Mouse (Mus musculus) midbrain, embryonic 10.5 days (tissue): ENCODE measurements around the gene Vars2. TPM values are rescaled to one million over a fixed set of nuclear protein-coding genes. Genes with fewer than 3 reads are reported as not detected.

Experiments
- DNase-seq: peaks from one replicate; pipeline ENCODE4 v3.0.0-alpha.2; 2017; ENCODE audit warnings: low spot score
- H3K27ac ChIP-seq: fragments of 300-500 bp; sonication (generic); replicated peaks from 2 replicates; pipeline ENCODE4 v1.5.1; 2016; ENCODE audit warnings: mild to moderate bottlenecking
- H3K27me3 ChIP-seq: fragments of 300-500 bp; sonication (generic); 2 replicates; pipeline ENCODE4 v1.6.1; 2016; ENCODE audit warnings: low read depth, mild to moderate bottlenecking; ENCODE audit not compliant: poor library complexity, severe bottlenecking
- H3K36me3 ChIP-seq: fragments of 300-500 bp; sonication (generic); 2 replicates; pipeline ENCODE4 v1.6.1; 2016; ENCODE audit warnings: mild to moderate bottlenecking, moderate library complexity
- H3K4me1 ChIP-seq: fragments of 300-500 bp; sonication (generic); 2 replicates; pipeline ENCODE4 v1.6.1; 2016
- H3K4me3 ChIP-seq: fragments of 300-500 bp; sonication (generic); 2 replicates; pipeline ENCODE4 v1.5.1; 2016; ENCODE audit warnings: mild to moderate bottlenecking, moderate library complexity
- H3K9me3 ChIP-seq: fragments of 300-500 bp; sonication (generic); replicated peaks from 2 replicates; pipeline ENCODE4 v1.6.1; 2016; ENCODE audit warnings: mild to moderate bottlenecking
- WGBS: fragments of 180-500 bp; shearing (Covaris S2); methylation state at CpG from one replicate; pipeline ENCODE4 v1.1.7; 2016; 5-methylcytosine and 5-hydroxymethylcytosine counted together
- polyA plus RNA-seq: library from polyadenylated mRNA; unstranded; fragments of >200 nt; fragmentation: Nextera tagmentation; extraction: Ambion mirVana; gene quantifications from 2 replicates; pipeline ENCODE4 v1.2.1, GENCODE M21; 2016

The Vars2 gene
- polyA plus RNA-seq, 1 experiment from 2014 or later, result 19.3 TPM

GRCm38 (mm10) chr17:35643609-35644236, 23.7 kb downstream of the Vars2 start, which contains the start of gene Mucl3:
Gene Mucl3 (minus strand): TSS chr17:35643695.
- Histone ChIP-seq H3K27me3 (no peaks in the 10 kb centered on the region), H3K4me3 (no peak within 1 kb of the TSS), H3K36me3 (no peaks in the 10 kb centered on the region), H3K9me3 (no peaks in the 10 kb centered on the region), H3K4me1 (no peaks in the 10 kb centered on the region), H3K27ac (no peak within 1 kb of the TSS)
- DNase-seq, result no peak
- 77% methylated on average over 13 of the region's 13 CpGs for WGBS

DNA sequence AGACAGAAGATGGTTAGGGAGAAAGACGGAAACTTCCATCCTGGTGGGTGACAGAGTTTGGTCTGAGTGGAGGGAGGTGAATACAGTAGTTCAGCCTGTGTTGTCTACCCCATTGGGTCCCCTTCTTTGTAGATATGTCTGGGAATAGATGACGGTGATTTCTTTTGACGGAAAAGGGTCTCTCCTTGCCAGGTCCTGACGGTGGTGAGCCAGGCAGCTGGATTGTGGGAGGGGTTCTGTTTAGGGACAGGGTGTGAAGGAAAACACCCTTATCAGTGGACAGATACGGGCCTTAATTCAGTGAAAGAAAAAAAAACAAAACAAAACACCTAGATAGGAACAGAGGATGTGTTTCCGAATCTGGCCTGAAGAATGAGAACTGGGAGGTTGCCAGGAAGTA, 28.0 kb downstream of the Vars2 start:
- peaks cover 7% of the 10 kb centered on the region; the same call in 1 of the 2 replicates for H3K4me1 ChIP-seq
- H3K36me3 ChIP-seq, result no peaks in the 10 kb centered on the region
- no peak for DNase-seq
- H3K27me3 ChIP-seq, result peaks cover 10% of the 10 kb centered on the region
- H3K4me3 ChIP-seq, result no peak overlapping the region
- H3K9me3 ChIP-seq, result no peaks in the 10 kb centered on the region
- WGBS, result 88% methylated on average over 6 of the region's 6 CpGs
- no peak overlapping the region for H3K27ac ChIP-seq

- 33% methylated on average over 14 of the region's 14 CpGs for WGBS
- peak; percentile 47 for DNase-seq
- peaks cover 13% of the 10 kb centered on the region for H3K4me1 ChIP-seq
- H3K9me3 ChIP-seq, result no peaks in the 10 kb centered on the region
- H3K27ac ChIP-seq, result no peak overlapping the region
- peaks cover 10% of the 10 kb centered on the region for H3K27me3 ChIP-seq
- no peaks in the 10 kb centered on the region for H3K36me3 ChIP-seq
- H3K4me3 ChIP-seq, result peak overlapping the region; percentile 25
These were observed 28.8 kb downstream of the Vars2 start for GRCm38 (mm10) chr17:35638475-35639190.

DNA sequence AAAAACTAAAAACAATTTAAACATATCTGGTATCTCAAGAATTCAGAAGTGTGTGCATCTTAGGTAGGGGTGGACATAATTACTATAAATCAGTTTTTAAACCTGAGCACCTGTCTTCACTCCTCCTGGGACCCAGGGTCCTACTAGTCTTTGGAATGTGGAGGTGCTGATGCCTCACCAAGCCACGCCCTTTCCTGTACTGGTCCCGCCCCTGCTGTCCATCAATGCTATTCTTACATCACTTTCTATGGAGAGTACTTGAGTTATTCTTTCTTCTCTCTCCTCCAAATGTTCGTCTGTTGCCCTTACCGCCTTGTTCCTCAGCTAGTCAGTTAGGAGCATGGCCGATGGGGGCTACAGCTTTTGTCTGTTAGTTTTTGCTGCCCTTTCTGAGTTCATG, 31.0 kb downstream of the Vars2 start:
- Histone ChIP-seq H3K9me3 (no peaks in the 10 kb centered on the region), H3K27me3 (peaks cover 10% of the 10 kb centered on the region), H3K36me3 (no peaks in the 10 kb centered on the region), H3K27ac (no peak overlapping the region), H3K4me3 (no peak overlapping the region), H3K4me1 (peaks cover 15% of the 10 kb centered on the region)
- WGBS, result 39% methylated on average over 5 of the region's 5 CpGs
- DNase-seq, result no peak

- H3K27ac ChIP-seq, result no peak overlapping the region
- H3K4me3 ChIP-seq, result peak overlapping the region; percentile 49
- H3K36me3 ChIP-seq, result no peaks in the 10 kb centered on the region
- H3K4me1 ChIP-seq, result peaks cover 15% of the 10 kb centered on the region
- no peaks in the 10 kb centered on the region for H3K9me3 ChIP-seq
- peak; percentile 78 for DNase-seq
- WGBS, result 3% methylated on average over 15 of the region's 15 CpGs
- H3K27me3 ChIP-seq, result peaks cover 10% of the 10 kb centered on the region
These were observed 31.7 kb downstream of the Vars2 start for GRCm38 (mm10) chr17:35635699-35636111.

- WGBS, result 72% methylated on average over 3 of the region's 3 CpGs
- H3K9me3 ChIP-seq, result no peaks in the 10 kb centered on the region
- peaks cover 10% of the 10 kb centered on the region for H3K27me3 ChIP-seq
- no peak overlapping the region for H3K4me3 ChIP-seq
- H3K27ac ChIP-seq, result no peak overlapping the region
- DNase-seq, result no peak
- H3K4me1 ChIP-seq, result peaks cover 15% of the 10 kb centered on the region
- H3K36me3 ChIP-seq, result no peaks in the 10 kb centered on the region
These were observed 32.2 kb downstream of the Vars2 start for GRCm38 (mm10) chr17:35635202-35635601.

GRCm38 (mm10) chr17:35633992-35634391, 33.4 kb downstream of the Vars2 start:
- Histone ChIP-seq H3K9me3 (no peaks in the 10 kb centered on the region), H3K4me1 (peaks cover 15% of the 10 kb centered on the region), H3K27me3 (peaks cover 10% of the 10 kb centered on the region), H3K4me3 (no peak overlapping the region), H3K36me3 (no peaks in the 10 kb centered on the region), H3K27ac (no peak overlapping the region)
- peak; percentile 32 for DNase-seq
- 20% methylated on average over 1 of the region's 1 CpGs for WGBS

DNA sequence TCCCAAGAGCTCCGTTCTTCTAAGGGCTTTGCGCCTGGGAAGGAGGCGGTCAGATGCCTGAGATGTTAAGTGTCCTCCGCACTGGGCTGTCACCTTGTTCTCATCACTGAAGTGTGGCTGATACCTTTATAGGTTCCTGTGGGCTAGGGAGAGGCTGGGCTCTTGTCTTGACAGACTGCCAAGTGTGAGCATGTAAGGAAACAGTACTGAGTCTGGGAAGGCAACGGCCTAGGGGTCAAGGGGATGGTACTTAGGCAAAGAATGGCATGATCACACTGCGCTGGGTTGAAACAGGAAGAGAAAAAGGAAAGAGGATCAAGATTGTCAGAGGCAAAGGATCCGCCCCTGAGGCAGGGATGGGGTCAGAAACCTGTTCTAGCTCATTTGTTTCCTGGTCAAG, 40.9 kb downstream of the Vars2 start, which contains the start of gene Gm9573:
TSS of gene Gm9573 (minus strand) at position 101 of the 400 bp plus-strand sequence.
- DNase-seq, result no peak
- no peaks in the 10 kb centered on the region for H3K36me3 ChIP-seq
- WGBS, result 93% methylated on average over 7 of the region's 7 CpGs
- no peaks in the 10 kb centered on the region for H3K27me3 ChIP-seq
- H3K4me3 ChIP-seq, result no peak within 1 kb of the TSS
- no peaks in the 10 kb centered on the region for H3K9me3 ChIP-seq
- H3K4me1 ChIP-seq, result no peaks in the 10 kb centered on the region
- H3K27ac ChIP-seq, result no peak within 1 kb of the TSS

DNA sequence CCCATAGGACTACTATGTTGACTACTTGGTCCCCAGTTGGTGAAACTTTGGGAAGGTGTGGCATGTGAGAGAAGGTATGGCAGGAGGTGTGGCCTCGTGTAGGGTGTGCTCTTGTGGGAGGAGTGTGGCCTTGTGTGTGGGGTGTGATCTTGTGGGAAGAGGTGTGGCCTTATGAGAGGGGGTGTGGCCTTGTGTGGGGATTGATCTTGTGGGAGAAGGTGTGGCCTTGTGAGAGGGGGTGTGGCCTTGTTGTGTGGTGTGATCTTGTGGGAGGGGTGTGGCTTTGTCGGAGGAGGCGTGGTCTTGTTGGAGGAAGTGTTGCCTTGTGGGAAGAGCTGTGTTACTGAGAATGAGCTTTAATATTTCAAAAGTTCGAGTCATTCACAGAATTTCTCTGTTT, 50.3 kb downstream of the Vars2 start:
- Histone ChIP-seq H3K4me3 (no peak overlapping the region), H3K36me3 (no peaks in the 10 kb centered on the region), H3K4me1 (no peaks in the 10 kb centered on the region), H3K9me3 (peaks cover 4% of the 10 kb centered on the region; the same call in 1 of the 2 replicates), H3K27ac (no peak overlapping the region), H3K27me3 (no peaks in the 10 kb centered on the region)
- WGBS, result 81% methylated on average over 4 of the region's 4 CpGs
- no peak for DNase-seq

Other genes with a start within 250 kb of the Vars2 start
- 1.5 and 1.9 TPM in 2 replicates for gene H2-Q6, start 242.7 kb downstream of the Vars2 start, polyA plus RNA-seq
- gene H2-Q7, start 228.4 kb downstream of the Vars2 start, polyA plus RNA-seq, result 16.0 and 17.5 TPM in 2 replicates
- 0.22 and 0.27 TPM in 2 replicates for gene H2-Q10, start 197.5 kb downstream of the Vars2 start, polyA plus RNA-seq
- 0.10 TPM in 1 of 2 replicates, not detected in the other for gene Pou5f1, start 161.6 kb downstream of the Vars2 start, polyA plus RNA-seq
- 56.7 and 58.8 TPM in 2 replicates for gene Tcf19, start 150.8 kb downstream of the Vars2 start, polyA plus RNA-seq
- gene Cchcr1, start 150.5 kb downstream of the Vars2 start, polyA plus RNA-seq, result 23.4 and 23.6 TPM in 2 replicates
- 1.4 and 2.0 TPM in 2 replicates for gene Psors1c2, start 134.4 kb downstream of the Vars2 start, polyA plus RNA-seq
- 0.07 and 0.10 TPM in 2 replicates for gene Cdsn, start 115.5 kb downstream of the Vars2 start, polyA plus RNA-seq
- gene 2300002M23Rik, start 100.1 kb downstream of the Vars2 start, polyA plus RNA-seq, result not detected in 2 replicates
- not detected in 2 replicates for gene Sfta2, start 66.0 kb downstream of the Vars2 start, polyA plus RNA-seq
- gene Gm9573, start 41.0 kb downstream of the Vars2 start, polyA plus RNA-seq, result not detected in 2 replicates
- 0.17 and 0.22 TPM in 2 replicates for gene Mucl3, start 23.9 kb downstream of the Vars2 start, polyA plus RNA-seq
- 50.1 and 52.3 TPM in 2 replicates for gene Gtf2h4, start 6.1 kb upstream of the Vars2 start, polyA plus RNA-seq
- gene Ddr1, start 37.0 kb upstream of the Vars2 start, polyA plus RNA-seq, result 142 and 193 TPM in 2 replicates
- gene Ier3, start 154.1 kb upstream of the Vars2 start, polyA plus RNA-seq, result 3.0 and 3.7 TPM in 2 replicates
- gene Flot1, start 155.6 kb upstream of the Vars2 start, polyA plus RNA-seq, result 54.8 and 59.3 TPM in 2 replicates
- gene Tubb5, start 170.7 kb upstream of the Vars2 start, polyA plus RNA-seq, result 1,574 and 1,617 TPM in 2 replicates
- gene Mdc1, start 173.9 kb upstream of the Vars2 start, polyA plus RNA-seq, result 21.1 and 21.7 TPM in 2 replicates
- 80.0 and 84.5 TPM in 2 replicates for gene Nrm, start 193.7 kb upstream of the Vars2 start, polyA plus RNA-seq
- gene Ppp1r18, start 198.0 kb upstream of the Vars2 start, polyA plus RNA-seq, result 21.8 and 27.6 TPM in 2 replicates
- 51.6 and 54.3 TPM in 2 replicates for gene Dhx16, start 212.2 kb upstream of the Vars2 start, polyA plus RNA-seq
- gene 2310061I04Rik, start 229.8 kb upstream of the Vars2 start, polyA plus RNA-seq, result 29.0 and 29.6 TPM in 2 replicates
- 124 and 178 TPM in 2 replicates for gene Atat1, start 242.5 kb upstream of the Vars2 start, polyA plus RNA-seq
- 72.2 and 92.6 TPM in 2 replicates for gene Mrps18b, start 248.8 kb upstream of the Vars2 start, polyA plus RNA-seq
- gene Ppp1r10, start 248.8 kb upstream of the Vars2 start, polyA plus RNA-seq, result 58.8 and 63.3 TPM in 2 replicates